Mouse (Mus musculus): Measurements from ENCODE around the gene Golga7b. TPM values are rescaled to one million over a fixed set of nuclear protein-coding genes. Genes with fewer than 3 reads are reported as not detected.

Gene Golga7b
- total RNA-seq, 2 experiments from 2014 or later = 1.1 to 1.5 TPM

DNA sequence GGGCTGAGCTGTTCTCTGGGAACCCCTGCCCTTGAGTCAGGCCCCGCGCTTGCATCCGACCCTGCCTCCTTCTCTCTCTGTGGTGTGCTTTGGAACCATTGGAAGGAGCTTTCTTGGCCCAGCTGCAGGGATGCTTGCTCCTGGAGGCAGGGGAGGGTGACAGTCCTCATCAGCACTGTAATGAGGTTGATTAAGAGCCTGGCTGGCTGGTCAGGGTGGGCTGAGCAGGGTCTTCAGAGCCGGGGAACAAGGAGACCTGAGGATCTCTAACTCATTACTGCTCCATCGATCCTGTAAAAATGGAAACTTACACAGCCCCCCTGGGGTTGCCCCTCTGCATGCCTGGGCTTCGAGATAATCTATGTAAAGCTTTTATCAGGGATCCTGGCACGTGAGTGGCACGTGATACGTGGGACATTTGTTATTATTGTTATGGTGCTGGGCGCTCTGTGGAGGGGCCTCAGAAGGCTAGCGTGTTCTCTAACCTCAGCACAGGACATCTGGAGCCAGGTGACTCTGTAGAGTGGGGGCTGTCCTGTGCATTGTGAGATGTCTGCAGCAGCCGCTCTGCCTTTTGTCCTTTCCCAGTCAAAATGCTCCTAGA, 55.9 kb downstream of the Golga7b start:
- DNase-seq = no peak

- no peak for DNase-seq
Measured at GRCm38 (mm10) chr19:42304506-42304905, 57.1 kb downstream of the Golga7b start.

DNA sequence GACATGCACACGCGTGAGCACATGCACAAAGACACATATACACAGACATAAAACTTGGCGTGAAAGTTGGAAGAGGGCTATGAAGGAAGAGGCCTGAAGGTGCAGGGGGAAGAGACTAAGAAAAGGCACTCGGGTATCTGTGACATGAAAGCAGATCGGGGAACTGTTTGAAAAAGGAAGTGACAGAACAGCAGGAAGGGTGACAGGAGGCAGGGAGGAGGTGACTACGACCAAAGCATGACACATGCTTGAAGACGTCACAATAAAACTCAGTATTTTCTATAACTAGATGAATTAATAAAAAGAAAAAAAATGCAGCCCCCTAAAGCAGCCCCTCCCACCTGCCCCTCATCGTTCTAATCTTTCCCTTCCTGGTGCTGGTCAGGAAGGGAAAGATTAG, 58.4 kb downstream of the Golga7b start:
- DNase-seq = no peak

DNA sequence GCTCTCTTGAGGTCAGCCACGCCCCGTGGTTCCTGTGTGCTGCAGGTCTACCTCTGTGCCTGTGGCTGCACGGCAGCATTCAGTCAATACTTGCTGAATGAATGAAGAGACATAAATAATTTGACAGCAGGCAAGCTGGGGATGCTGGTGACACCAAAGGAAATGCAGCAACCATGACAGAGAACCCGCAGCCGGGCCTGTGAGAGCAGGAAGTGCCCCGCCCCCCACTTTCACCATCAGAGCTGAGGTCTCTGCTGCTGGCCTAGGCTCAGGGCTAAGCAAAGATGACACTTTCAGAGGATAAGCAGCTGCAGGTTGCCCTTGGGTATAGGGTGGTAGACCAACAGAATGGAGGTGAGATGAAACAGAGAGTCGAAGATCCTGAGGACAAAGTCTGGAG, 58.8 kb downstream of the Golga7b start:
- no peak for DNase-seq

DNA sequence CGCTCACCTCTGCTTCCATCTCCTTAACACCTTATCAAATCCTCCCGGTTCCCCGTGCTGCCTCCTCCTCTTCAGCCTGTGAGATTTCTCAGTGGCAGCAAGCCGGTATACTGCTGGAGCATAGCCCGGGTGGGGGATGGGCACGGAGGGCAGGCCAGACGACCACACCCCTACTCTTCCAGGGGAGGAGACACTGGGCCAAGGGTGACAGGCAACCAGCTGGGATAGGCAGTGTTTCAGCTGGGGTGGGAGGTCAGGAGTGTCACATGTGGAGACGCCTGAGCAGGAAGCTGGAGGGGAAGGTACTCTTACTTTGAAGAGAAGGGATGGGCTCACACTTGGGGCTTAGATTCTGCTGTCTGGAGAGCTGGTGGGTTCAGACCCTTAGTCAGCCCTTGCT, 59.6 kb downstream of the Golga7b start:
- no peak for DNase-seq

GRCm38 (mm10) chr19:42308931-42309330, 61.6 kb downstream of the Golga7b start:
- no peak for DNase-seq

- no peak for DNase-seq
Measured at GRCm38 (mm10) chr19:42311332-42311731, 64.0 kb downstream of the Golga7b start.

DNA sequence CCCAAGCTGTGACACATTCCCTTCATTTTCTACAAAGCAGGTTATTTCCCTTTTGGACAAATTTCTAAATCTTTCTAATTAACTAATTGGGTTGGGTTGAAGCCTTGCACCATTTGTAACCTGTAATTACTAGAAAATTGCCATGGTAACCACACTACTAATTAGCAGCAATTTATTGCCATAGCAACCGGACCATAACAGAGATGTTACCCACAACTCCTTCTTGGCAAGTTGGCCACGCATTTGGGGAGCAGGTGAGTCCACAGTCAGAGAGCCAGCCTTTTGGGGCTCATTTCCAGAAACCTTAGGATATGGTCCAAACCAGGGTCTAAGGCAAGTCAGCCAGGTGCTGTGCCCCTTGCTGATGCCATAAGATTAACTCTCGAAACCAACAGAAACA, 64.8 kb downstream of the Golga7b start:
- no peak for DNase-seq

DNA sequence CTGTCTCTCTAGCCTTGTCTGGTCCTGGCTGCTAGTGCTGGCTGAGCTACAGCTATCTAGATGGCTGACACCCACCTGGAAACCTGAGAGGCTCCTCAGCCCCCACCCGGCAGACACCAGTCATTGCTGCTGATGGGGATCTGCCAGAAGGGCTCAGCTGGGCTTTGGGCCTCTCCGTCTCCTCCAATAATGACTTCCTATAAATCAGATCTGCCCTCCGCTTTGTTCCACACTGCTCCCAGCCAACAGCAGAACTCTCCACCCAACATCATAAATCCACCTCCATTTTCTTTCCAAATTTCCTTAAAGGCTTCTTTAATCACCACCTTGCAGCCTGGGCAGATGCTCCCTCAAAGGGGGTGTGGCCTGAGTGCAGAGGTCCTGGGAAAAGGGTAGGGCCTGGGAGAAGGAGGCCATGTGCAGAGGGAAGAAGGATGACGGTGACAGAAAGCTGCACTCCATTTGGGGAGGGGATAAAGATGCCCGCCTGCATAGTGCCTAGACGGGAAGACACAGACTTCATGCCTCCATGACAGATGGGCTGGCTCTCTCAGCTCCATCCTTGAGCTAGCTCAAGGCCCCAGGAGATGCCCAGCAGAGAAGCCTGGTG, 67.8 kb downstream of the Golga7b start:
- no peak for DNase-seq

GRCm38 (mm10) chr19:42315914-42316313, 68.5 kb downstream of the Golga7b start:
- DNase-seq = peak; percentile 82 to 83

- DNase-seq = peak in 1 of 2 experiments; percentile 7
Measured at GRCm38 (mm10) chr19:42316525-42316924, 69.2 kb downstream of the Golga7b start.

GRCm38 (mm10) chr19:42316998-42317397, 69.6 kb downstream of the Golga7b start:
- no peak for DNase-seq

DNA sequence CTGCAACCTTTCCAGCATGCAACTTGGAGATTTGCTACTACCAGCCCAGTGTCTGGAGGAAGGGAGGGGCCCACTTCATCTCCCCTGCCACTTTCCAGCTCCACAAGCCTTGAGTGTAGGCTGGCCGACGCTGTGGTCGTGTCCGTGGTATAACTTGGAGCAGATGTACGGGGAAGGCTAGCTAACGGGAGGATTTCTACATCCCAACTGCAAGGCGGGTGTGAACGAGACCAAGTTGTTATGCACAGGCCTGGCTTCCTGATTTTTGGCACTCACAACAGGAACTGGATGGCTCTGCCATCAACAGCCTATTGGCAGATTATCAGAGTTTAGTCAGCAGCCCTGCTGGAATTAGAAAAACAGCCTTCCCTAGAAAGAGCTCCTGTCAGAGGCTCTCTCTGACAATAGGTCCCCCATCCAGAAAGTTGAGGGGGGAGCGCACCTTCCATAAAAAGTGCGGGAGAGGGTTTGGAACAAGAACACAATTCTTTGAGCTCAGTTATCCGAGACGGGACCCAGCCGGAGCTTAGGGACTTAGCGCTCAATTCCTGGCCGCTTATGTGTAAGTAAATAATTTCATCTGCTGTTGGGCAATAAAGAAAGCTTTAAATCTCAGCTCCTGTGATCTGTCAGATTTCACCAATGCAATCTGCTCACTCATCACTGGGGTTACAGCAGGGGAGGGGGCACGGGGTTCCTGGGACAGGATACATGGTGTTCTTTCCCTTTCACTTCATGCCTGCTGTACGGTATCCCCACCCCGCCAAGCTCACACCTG, 70.5 kb downstream of the Golga7b start:
- DNase-seq = no peak

Small RNAs within 50 kb of the gene (microRNA-seq; reads per million reads assigned to microRNA genes)
- gene Gm26339 = not detected
- not detected for gene Mir3085

Other genes starting within 250 kb of the Golga7b start
- under 1 TPM in 1 of 2 experiments, not detected in 1; 0.49 TPM for gene Ankrd2, start 211.6 kb upstream of the Golga7b start, total RNA-seq (2021)
- 1 to 10 TPM; 4.3 to 6.7 TPM for gene Hoga1, start 202.0 kb upstream of the Golga7b start, total RNA-seq (2021)
- under 1 TPM; 0.30 to 0.33 TPM for gene 4933411K16Rik, start 195.3 kb upstream of the Golga7b start, total RNA-seq (2021)
- 10 to 100 TPM in 1 of 2 experiments, 1 to 10 TPM in 1; 8.2 to 12.2 TPM for gene Morn4, start 161.2 kb upstream of the Golga7b start, total RNA-seq (2021)
- gene Pi4k2a, start 157.1 kb upstream of the Golga7b start, total RNA-seq (2021) = 10 to 100 TPM; 61.7 to 76.3 TPM
- gene Avpi1, start 118.5 kb upstream of the Golga7b start, total RNA-seq (2021) = 10 to 100 TPM; 86.6 to 91.5 TPM
- 10 to 100 TPM; 32.7 to 38.8 TPM for gene Marveld1, start 100.2 kb upstream of the Golga7b start, total RNA-seq (2021)
- gene Zfyve27, start 83.6 kb upstream of the Golga7b start, total RNA-seq (2021) = 10 to 100 TPM; 49.3 to 50.4 TPM
- gene Sfrp5, start 45.3 kb upstream of the Golga7b start, total RNA-seq (2021) = 1 to 10 TPM; 2.5 TPM
- gene Crtac1, start 184.2 kb downstream of the Golga7b start, total RNA-seq (2021) = under 1 TPM; 0.30 to 0.93 TPM